Mouse (Mus musculus) intestine, embryonic 15.5 days (tissue): ENCODE measurements at regions not wholly inside any gene's neighbourhood (a gene's known extent, or its start where the extent isn't known, plus 50 kb on each side); places are given as distances from the start of the nearest gene placed in this dataset.
A peak's percentile ranks its signal among the peaks of the same experiment; 100 is the strongest.

Experiments
- ATAC-seq: fragments of 200-750 bp; cut with Nextera tagmentation; 2 replicates; pipeline ENCODE4 v1.8.0; 2017; ENCODE audit warnings: moderate TSS enrichment, moderate library complexity
- H3K27ac ChIP-seq: fragments of 300-500 bp; sonication (generic); 2 replicates; pipeline ENCODE4 v1.5.1; 2015; ENCODE audit warnings: mild to moderate bottlenecking, inconsistent platforms
- H3K27me3 ChIP-seq: fragments of 300-500 bp; sonication (generic); replicated peaks from 2 replicates; pipeline ENCODE4 v1.6.1; 2015; ENCODE audit warnings: inconsistent platforms
- H3K36me3 ChIP-seq: fragments of 300-500 bp; sonication (generic); 2 replicates; pipeline ENCODE4 v1.6.1; 2015; ENCODE audit warnings: inconsistent platforms
- H3K4me1 ChIP-seq: fragments of 300-500 bp; sonication (generic); replicated peaks from 2 replicates; pipeline ENCODE4 v1.6.1; 2015; ENCODE audit warnings: inconsistent platforms
- H3K4me2 ChIP-seq: fragments of 300-500 bp; sonication (generic); replicated peaks from 2 replicates; pipeline ENCODE4 v1.6.1; 2015; ENCODE audit warnings: mild to moderate bottlenecking, inconsistent platforms
- H3K4me3 ChIP-seq: fragments of 300-500 bp; sonication (generic); replicated peaks from 2 replicates; pipeline ENCODE4 v1.5.1; 2015; ENCODE audit warnings: inconsistent platforms
- H3K9ac ChIP-seq: fragments of 300-500 bp; sonication (generic); 2 replicates; pipeline ENCODE4 v1.6.1; 2015; ENCODE audit warnings: inconsistent platforms
- H3K9me3 ChIP-seq: fragments of 300-500 bp; sonication (generic); 2 replicates; pipeline ENCODE4 v1.6.1; 2016; ENCODE audit warnings: inconsistent platforms
- WGBS: fragments of 180-500 bp; shearing (Covaris S2); methylation state at CpG from one replicate; pipeline ENCODE4 v1.1.7; 2015; 5-methylcytosine and 5-hydroxymethylcytosine counted together

GRCm38 (mm10) chr3:120217710-120218109 is 433.4 kb upstream of the Ptbp2 start:
- Histone ChIP-seq H3K27ac (no peak overlapping the region), H3K9ac (no peak overlapping the region), H3K9me3 (no peaks in the 10 kb centered on the region), H3K4me2 (no peak overlapping the region), H3K36me3 (no peaks in the 10 kb centered on the region), H3K4me1 (no peaks in the 10 kb centered on the region), H3K27me3 (no peaks in the 10 kb centered on the region), H3K4me3 (no peak overlapping the region)
- 65% methylated on average over 3 of the region's 3 CpGs for WGBS
- no peak for ATAC-seq

- WGBS = 85% methylated on average over 12 of the region's 12 CpGs
- no peak for ATAC-seq
These were observed 430.5 kb upstream of the Ptbp2 start for GRCm38 (mm10) chr3:120214616-120215250.

GRCm38 (mm10) chr3:120199403-120199802 is 415.1 kb upstream of the Ptbp2 start:
- Histone ChIP-seq H3K27ac (no peak overlapping the region), H3K27me3 (no peaks in the 10 kb centered on the region), H3K9me3 (no peaks in the 10 kb centered on the region), H3K36me3 (no peaks in the 10 kb centered on the region), H3K4me1 (no peaks in the 10 kb centered on the region), H3K4me2 (no peak overlapping the region), H3K4me3 (no peak overlapping the region), H3K9ac (no peak overlapping the region)
- WGBS = 91% methylated on average over 2 of the region's 2 CpGs
- ATAC-seq = no peak

More at GRCm38 (mm10) chr3:120214616-120215250, 430.5 kb upstream of the Ptbp2 start:
- Histone ChIP-seq H3K27me3 (no peaks in the 10 kb centered on the region), H3K36me3 (no peaks in the 10 kb centered on the region), H3K4me3 (no peak overlapping the region), H3K27ac (no peak overlapping the region), H3K4me1 (no peaks in the 10 kb centered on the region), H3K4me2 (no peak overlapping the region), H3K9me3 (no peaks in the 10 kb centered on the region), H3K9ac (no peak overlapping the region)

DNA sequence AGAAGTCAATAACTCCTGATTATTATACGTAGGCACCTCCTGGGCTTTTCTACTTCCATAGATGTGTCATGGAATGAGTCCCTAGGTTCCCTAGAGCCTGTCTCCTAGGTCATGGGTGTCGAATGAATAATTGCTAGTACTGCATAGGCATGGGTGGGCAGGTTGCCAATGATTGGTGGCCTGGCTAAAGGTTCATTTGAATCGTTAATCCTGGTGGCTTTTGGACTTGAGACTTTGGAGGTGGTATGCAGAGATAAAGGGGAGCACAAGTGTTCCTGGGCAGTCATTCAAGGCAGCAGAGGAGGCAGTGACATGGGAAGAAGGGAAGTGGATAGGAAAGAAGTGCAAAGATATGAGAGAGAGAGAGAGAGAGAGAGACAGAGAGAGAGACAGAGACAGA is 410.2 kb upstream of the Ptbp2 start:
- no peaks in the 10 kb centered on the region for H3K4me1 ChIP-seq
- ATAC-seq = peak; percentile 49; the same call in 1 of the 2 replicates
- H3K36me3 ChIP-seq = no peaks in the 10 kb centered on the region
- no peaks in the 10 kb centered on the region for H3K9me3 ChIP-seq
- H3K4me3 ChIP-seq = no peak overlapping the region
- H3K27me3 ChIP-seq = no peaks in the 10 kb centered on the region
- no peak overlapping the region for H3K4me2 ChIP-seq
- H3K27ac ChIP-seq = no peak overlapping the region
- H3K9ac ChIP-seq = no peak overlapping the region
- 64% methylated on average over 3 of the region's 3 CpGs for WGBS

GRCm38 (mm10) chr3:120192439-120193326 is 408.4 kb upstream of the Ptbp2 start:
- Histone ChIP-seq H3K36me3 (no peaks in the 10 kb centered on the region), H3K27me3 (no peaks in the 10 kb centered on the region), H3K27ac (no peak overlapping the region), H3K9ac (no peak overlapping the region), H3K9me3 (no peaks in the 10 kb centered on the region), H3K4me2 (no peak overlapping the region), H3K4me3 (no peak overlapping the region), H3K4me1 (no peaks in the 10 kb centered on the region)
- no peak for ATAC-seq
- 49% methylated on average over 15 of the region's 15 CpGs for WGBS

DNA sequence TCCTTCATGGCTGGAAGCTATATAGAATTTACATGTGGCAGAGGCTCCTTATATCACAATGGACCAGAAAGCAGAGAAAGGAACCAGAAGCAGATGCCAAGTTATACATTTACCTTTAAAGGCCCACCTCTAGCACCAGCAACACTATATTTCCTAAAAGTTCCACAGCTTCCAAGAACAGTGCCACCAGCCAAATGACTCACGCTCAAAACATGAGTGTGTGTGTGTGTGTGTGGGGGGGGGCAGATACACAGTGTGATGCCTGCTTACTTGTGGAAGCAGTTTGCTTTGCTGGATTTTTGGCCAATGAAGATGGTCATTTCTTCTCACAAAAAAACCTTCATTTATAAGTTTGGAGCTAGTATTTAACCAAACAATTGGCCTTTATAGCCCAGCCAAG is 405.3 kb upstream of the Ptbp2 start:
- WGBS = 89% methylated on average over 1 of the region's 1 CpGs
- no peak for ATAC-seq
- Histone ChIP-seq H3K27me3 (no peaks in the 10 kb centered on the region), H3K27ac (no peak overlapping the region), H3K4me2 (no peak overlapping the region), H3K4me3 (no peak overlapping the region), H3K36me3 (no peaks in the 10 kb centered on the region), H3K4me1 (no peaks in the 10 kb centered on the region), H3K9me3 (no peaks in the 10 kb centered on the region), H3K9ac (no peak overlapping the region)

DNA sequence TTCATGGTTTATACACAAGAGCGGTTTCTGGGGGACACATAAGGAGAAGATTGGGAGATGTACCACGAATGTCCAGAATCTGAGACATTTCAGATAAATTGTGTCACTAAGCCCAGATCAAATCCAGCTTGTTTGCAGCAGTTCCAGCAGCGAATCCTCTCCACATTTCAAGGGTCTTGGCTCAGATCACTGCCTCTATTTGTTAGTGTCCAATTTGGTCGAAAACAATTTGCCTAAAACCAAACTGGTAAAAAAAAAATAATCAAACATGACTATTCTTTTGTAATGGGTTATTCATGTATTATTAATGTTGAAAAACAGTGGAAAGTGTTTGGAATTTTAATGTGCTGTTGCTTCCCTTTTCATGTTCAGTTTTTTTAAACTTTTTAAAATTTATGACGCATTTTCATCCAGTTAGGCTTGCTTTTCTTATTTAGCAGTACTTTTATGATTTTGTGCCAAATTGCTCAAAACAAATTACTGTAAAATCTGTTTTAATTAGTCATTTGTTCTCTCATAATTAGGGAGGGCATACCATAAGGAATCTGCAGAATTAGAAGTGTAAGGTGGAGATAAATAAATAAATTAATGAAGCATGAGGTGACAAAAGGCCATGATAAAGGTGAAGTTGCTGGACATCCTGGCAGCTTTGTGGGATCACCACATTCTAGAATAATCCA is 396.8 kb upstream of the Ptbp2 start:
- no peak for ATAC-seq

DNA sequence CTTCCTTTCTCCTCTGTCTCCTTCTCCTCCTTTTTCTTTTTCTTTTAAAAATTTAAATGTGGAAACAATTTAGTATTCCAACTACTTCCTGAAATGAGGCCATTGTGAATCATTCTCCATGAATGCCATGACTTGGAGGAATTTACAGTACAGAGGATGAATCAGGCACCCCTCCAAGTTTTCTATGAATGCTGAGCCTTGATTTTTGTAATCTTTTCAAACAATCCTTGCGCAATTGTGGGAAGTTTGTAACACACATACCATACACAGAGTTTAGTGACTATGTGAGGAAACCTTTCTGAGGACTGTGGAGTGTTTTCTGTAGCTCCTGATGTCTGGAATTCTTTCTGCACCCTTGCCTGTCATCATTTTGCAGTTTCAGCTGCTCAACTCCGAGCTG is 391.4 kb upstream of the Ptbp2 start:
- Histone ChIP-seq H3K9ac (no peak overlapping the region), H3K36me3 (no peaks in the 10 kb centered on the region), H3K27me3 (no peaks in the 10 kb centered on the region), H3K4me2 (no peak overlapping the region), H3K4me1 (no peaks in the 10 kb centered on the region), H3K9me3 (no peaks in the 10 kb centered on the region), H3K4me3 (no peak overlapping the region), H3K27ac (no peak overlapping the region)
- no peak for ATAC-seq
- WGBS = 39% methylated on average over 2 of the region's 2 CpGs

More for the DNA sequence above, 396.8 kb upstream of the Ptbp2 start:
- Histone ChIP-seq H3K27ac (no peak overlapping the region), H3K4me2 (no peak overlapping the region), H3K4me3 (no peak overlapping the region), H3K9me3 (no peaks in the 10 kb centered on the region), H3K9ac (no peak overlapping the region), H3K27me3 (no peaks in the 10 kb centered on the region), H3K4me1 (no peaks in the 10 kb centered on the region), H3K36me3 (no peaks in the 10 kb centered on the region)
- WGBS = 67% methylated on average over 5 of the region's 5 CpGs
